Mouse (Mus musculus) right cerebral cortex, postnatal 25 days (tissue): Measurements from ENCODE around the gene Pum3.
"Not testable (repeated sequence)": the region's sequence is repeated elsewhere in the genome, so short reads cannot be mapped to it uniquely, and the experiment has no call there.

Source experiments
- DNase-seq: peaks from one replicate; pipeline ENCODE4 v3.0.0; 2022

Pum3 gene

DNA sequence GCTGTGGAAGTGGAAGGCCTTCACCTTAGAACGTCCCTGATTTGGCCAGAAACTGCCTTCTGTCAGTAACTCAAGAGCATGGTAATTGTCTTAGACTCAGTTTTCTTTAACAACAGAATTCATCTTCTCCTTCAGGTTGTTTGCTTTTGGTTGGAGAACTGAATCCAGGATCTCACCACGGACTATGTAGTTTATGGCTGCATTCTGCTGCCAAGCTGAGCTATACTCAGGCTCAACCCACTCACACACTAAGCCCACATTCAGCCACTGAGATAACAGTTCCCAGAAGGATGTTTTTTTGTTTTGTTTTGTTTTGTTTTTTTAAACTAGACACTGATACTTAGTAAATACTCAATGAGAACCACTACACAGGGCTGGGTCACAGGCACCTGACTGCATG is 38.3 kb downstream of the Pum3 start:
- DNase-seq: no peak

DNA sequence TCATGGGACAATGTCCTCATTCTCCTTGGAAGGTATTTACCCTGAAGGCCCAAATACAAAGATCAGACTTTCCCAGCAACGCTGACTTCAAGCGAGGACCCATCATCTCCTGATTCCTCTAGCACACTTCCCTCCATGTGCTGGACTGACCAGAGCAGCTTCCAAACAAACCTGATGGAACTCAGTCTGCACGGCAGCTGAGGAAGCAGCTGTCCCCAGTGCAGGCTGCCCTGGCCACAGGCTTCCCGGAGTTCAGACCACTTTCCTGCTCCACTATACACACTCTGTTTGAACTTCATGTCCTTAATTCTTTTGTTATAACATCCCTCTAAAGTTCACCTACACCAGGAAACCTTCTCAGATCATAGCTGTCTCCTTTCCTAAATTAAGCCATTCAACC is 40.1 kb downstream of the Pum3 start:
- not testable (repeated sequence) for DNase-seq

DNA sequence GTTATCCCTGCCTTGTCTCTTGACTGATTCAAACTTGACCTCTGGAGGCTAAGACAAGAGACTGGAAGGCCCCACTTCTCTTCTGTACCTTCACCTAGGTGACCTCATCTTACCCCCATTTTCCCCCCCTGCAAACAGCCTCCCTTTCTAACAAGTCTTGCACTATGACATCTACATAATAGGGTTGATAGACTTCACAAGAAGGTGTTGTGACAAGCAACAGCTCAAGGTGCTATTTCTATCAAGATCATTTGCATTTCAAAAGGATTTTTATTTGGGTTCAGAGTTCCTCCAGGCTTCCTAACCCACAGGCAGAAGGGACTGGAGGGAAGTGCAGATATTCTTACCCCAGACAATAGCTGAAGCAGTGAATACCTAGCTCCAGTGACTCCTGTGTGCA is 44.3 kb downstream of the Pum3 start:
- DNase-seq: no peak

DNA sequence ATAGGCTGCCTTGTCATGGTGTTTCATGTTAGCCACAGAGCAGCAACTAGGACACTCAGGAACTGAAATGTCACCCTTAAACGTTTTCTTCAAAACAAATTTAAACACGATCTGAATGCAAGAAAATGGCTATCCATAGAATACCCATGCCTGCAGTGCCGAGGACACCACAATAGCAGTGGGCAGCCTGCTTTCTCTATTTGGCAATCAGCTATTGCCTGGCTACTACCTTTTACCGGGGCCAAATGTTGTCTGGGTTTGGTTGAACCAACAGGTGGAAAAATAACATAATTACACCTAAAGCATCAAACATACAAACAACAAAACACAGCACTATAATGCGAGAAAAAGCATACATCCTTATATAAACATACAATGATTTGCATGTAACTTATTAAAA is 46.4 kb downstream of the Pum3 start:
- no peak for DNase-seq

DNA sequence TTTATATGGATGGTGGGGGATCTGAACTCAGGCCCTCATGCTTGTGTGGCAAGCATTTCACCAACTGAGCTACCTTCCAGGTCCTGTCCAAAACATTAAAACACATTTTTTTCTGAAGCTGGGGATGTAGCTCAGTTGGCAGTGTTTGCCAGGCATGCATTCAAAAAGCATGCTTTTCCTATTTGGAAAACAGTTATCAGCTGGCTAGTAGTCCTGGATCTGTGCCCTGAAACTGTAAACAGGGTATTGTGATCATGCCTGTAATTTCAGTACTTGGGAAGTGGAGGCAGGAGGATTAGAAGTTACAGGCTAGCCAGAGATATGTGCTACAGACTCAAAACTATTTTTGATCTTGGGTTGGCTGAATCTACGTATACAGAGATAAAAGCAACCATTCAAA is 47.5 kb downstream of the Pum3 start:
- DNase-seq: no peak

DNA sequence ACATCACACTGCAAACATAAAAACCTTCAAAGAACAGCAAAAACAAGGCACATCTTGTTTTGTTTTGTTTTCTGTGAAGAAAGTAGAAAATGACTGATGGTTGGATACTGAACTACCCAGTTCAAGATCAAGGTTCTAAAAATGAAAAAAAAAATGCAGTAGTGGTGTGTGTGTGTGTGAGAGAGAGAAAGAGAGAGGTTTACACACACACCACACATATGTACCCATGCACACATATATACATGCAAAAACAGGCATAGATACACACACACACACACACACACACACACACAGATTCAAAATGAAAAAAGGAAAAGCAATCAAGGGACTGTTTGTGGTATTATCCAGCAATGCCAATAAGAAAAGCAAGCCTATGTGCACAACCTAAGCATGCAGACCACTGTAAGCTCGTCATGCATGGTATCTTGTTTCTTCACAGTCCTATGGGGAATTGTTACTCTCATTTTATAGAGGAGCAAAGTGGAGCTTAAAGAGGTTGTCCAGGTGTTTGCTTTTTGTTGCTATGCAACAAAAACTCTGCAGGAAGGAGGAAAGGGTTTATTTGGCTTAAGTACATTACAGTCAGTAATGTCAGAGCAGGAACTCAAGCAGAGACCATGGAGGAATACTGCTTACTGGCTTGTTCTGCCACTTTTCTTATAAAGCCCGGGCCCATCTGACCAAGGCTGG is 49.8 kb downstream of the Pum3 start:
- no peak for DNase-seq

DNA sequence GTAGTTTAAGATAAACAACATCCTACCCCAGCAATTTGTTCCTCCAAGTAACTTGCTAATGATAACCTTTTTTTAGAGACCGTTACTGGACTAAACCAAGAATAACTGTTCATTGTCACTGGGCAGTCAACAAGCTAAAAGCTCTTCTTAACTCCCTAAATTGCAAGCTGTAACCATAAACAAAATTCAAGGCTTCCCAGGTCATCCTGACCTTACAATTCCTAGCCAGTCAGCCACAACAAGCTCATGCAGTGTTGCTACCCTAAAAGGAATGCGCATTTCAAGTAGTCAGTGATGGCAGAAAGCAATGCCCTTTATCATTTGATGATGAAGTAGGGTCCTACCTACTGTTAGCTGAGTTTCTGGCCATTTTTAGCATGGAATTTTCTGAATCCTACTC is 58.8 kb downstream of the Pum3 start:
- no peak for DNase-seq

DNA sequence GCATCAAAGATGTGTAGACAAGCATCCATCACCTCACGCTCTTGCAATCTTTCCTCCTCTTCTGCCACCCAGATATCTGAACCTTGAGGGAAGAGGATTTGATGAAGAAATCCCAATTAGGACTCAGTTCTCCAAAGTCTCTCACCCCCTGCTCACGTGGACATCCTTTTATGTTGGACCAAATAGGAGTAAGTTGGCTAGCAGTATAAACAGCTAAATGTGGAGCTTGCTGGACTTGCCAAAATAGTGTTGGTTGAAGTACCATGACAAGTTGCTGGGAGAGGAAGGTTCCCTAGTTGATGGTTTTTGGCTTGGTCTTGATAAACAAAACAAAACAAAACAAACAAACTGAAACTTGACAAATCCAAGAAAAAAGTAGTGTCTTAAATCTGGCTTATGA is 59.5 kb downstream of the Pum3 start:
- DNase-seq: no peak

DNA sequence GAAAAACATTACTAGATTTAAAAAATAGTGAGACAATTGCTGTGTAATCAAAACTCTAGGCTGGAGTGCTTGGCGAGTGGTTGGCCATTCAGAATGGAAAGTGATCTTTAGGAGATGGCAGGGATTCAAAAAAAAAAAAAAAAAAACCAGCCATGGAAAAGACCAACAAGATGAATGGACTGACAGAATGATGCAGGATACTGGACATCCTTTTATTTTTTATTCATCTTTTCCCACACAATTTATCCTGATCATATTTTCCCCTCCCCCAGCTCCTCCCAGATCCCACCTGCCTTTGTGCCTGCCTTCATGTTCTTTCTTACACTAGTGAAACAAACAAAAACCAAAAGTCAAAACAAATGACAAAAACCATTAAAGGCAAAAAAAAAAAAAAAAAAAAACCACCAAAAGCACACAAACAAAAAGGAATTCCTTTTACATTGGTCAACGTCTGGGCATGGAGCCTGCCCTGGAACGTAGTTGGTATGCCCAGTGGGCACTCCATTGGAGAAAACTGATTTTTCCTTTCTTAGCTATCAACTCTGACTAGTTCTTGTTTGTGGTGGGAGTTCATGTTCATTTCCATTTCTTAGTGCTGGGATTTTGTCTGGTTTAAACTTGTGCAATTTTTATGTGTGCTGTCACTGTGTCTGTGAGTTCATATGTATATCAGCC is 60.0 kb downstream of the Pum3 start:
- no peak for DNase-seq

DNA sequence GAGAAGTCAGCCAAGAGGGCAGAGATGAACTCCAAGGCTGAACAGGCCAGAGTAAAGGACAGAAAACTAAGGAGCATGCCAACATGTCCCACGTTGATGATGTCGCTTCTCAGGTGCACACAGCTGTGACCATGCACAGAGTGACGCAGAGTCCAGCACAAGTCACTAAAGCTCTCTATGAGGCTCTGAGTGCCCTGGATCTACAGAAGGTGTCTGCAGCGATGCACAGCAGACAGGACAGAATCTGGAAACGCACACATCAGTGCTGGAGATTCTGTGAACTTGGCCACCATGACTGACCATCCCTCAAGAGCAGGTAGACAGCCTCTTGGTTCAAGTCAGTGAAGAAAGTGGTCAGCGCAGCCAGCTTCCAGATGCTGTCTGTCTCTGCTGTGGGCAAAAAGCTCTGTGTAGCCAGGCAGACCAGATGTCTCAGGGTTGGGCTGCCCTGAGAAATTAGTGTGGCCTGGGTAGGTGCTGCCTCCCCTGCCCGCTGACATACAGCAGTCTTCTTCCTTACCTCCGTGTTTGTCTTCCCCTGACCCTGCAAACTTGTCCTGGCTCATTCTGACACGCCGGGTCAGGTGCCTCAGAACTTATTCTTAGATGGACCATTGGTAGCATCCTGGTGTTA is 63.4 kb downstream of the Pum3 start:
- DNase-seq: no peak

DNA sequence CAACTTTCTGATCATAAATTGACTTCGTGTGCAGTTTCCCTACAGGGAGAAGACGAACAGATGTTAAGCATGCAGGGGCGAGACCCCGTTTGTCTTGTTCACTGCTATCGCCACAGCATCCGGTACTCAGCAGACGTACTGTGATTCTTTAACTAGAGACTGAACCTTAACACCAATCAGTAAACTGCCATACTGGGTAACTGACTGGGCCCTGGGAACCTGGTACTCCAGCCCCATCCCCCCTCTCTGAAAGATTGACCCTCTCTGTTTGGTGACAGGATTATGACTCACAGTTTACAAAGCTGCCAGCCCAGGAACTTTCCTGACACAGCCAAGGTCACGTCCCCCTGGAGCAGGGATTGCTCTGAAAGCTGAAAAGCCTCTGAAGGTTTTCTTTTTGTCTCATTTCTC is 65.1 kb downstream of the Pum3 start:
- no peak for DNase-seq

DNA sequence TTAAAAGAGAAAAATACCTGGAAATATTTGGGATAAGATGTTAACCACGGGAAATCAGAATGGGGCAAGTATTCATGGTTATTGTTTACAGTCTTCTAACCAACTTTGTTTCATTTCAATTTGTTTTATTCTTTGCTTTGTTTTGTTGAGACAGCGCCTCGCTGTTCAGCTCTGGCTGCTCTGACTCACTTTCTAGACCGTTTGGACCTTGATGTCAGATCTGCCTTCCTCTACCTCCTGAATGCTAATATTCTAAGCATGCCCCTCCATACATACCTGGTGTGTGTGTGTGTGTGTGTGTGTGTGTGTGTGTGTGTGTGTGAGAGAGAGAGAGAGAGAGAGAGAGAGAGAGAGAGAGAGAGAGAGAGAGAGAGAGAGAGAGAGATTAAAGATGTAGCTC is 65.7 kb downstream of the Pum3 start:
- DNase-seq: no peak

DNA sequence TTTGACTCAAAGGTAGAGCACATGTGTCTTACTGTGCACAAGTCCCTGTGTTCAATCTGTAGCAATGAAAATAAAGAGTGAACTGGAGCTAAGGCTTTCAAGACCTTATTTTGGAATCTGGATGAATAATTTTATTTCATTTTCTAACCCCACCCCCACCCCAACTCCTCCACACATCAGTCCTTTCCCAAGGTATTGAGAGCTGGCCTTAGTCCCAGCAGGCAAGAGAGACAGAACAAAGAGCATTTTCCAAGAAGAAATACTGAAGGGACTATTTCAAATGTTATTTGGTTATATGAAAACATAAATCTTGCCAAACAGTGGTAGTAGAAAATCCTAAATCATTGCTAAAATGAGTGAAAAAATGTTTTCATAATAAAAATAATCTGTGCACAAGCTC is 69.2 kb downstream of the Pum3 start:
- no peak for DNase-seq

DNA sequence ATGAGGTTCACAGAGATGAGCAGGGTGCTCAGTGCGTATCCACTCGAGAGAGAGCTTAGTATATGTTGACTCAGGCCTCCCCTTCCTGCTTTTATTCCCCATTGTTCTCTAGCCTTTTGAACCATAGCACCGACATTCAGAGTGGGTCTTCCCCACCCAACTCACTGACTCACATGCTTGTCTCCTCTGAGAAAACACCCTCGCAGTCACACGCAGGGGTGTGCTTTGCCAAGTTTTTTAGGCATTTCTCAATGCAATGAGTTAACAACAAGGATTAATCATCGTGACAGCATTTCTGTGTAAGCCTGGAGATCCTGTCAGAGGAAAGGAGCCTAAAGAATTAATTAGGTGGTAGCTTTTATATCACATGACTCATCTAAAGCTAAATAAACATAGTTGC is 77.9 kb downstream of the Pum3 start:
- peak; percentile 23 for DNase-seq

DNA sequence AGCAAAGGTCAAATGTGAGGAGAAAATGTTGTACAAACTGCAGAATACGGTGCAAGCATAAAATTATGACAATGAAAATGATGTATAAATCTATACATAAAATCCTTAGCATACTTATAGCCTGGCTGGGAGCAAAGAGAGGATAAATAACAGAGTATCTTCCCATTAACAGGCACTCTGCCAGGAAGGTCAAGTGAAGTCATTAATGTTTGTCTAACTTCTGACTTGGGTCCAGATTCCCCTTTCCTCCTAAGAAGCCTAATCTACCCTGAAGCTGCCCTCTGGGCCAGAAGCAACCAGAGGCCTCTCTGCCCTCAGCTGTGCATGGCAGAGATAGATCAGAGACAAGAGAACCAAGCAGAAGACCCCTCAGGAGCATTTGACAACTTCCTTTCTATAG is 83.1 kb downstream of the Pum3 start:
- no peak for DNase-seq
